Mouse (Mus musculus) lung, postnatal 36 days (tissue): ENCODE results near the gene Gm3099.
"Not testable (repeated sequence)": the region's sequence is repeated elsewhere in the genome, so short reads cannot be mapped to it uniquely, and the experiment has no call there.

ENCODE experiments used
- DNase-seq: peaks from one replicate; pipeline ENCODE4 v3.0.0; 2022; ENCODE audit warnings: mixed read lengths

Gm3099 gene

DNA sequence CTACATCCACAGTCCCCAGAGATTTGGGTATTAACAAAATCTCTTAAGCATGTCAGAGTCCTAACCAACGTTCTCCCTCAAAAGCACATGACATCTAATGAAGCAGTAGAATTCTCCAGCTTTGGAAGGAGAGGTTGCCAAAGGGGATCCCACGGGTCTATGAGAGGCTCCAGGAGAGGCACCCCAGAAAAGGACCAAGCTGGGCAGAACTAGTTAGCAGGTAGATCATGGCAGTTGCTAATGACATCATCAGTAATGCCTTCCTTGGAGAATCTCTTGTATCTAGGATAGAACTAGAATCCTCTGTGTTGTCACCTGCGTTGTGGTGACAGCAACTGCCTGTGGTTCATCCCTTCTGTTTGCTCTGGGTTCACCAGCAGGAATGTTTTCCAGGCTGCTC lies at the start of gene Gm3099:
TSS of gene Gm3099 (plus strand) at position 301 of the 400 bp plus-strand sequence.
- not testable (repeated sequence) for DNase-seq

DNA sequence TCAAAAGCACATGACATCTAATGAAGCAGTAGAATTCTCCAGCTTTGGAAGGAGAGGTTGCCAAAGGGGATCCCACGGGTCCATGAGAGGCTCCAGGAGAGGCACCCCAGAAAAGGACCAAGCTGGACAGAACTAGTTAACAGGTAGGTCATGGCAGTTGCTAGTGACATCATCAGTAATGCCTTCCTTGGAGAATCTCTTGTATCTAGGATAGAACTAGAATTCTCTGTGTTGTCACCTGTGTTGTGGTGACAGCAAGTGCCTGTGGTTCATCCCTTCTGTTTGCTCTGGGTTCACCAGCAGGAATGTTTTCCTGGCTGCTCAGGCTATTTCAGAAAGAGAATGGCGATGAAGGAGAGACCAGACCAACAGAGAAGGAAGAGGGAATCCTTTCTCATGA lies 34.9 kb upstream of the Gm3099 start, which contains the start of gene Gm3095:
TSS of gene Gm3095 (plus strand) at position 301 of the 400 bp plus-strand sequence.
- DNase-seq = not testable (repeated sequence)

DNA sequence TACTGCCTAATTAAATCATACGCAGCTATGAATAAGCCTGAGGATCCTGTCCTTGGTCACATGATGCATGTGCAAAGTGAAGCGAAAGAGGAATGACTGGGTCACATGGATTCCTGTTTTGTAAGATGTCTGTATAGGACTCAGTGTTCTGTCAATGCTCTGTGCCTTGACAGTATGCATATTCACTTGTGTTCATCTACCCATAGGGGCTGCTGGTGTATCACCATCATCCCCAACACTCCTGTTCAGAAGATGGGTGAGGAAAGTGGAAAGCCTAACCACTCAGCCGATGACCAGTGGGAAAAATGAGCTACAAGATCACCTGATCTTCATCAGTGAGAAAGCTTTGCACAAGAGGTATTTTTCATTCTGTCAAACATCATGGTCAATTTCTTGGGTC lies 25.4 kb downstream of the Gm3099 start, which contains the start of gene Gm5796:
TSS of gene Gm5796 (plus strand) at position 301 of the 400 bp plus-strand sequence.
- not testable (repeated sequence) for DNase-seq
